Mouse (Mus musculus): ENCODE results near the gene Chd8. TPM values are rescaled to one million over a fixed set of nuclear protein-coding genes. Genes with fewer than 3 reads are reported as not detected.
A peak's percentile ranks its signal among the peaks of the same experiment; 100 is the strongest.
"Not testable (repeated sequence)": the region's sequence is repeated elsewhere in the genome, so short reads cannot be mapped to it uniquely, and the experiment has no call there.

The Chd8 gene
- 47.5 and 55.4 TPM in 2 replicates for polyA plus RNA-seq (2014; fragmentation: Nextera tagmentation; extraction: Ambion mirVana)

- Histone ChIP-seq H3K36me3 (replicated peaks; ENCODE audit: control insufficient read depth, insufficient read depth, low read depth, low read length) (no peaks in the 10 kb centered on the region; the same call in 1 of the 2 replicates), H3K4me1 (ENCODE audit: control insufficient read depth, insufficient read depth, low read length) (no peaks in the 10 kb centered on the region), H3K27me3 (ENCODE audit: control insufficient read depth, insufficient read depth, low read length) (no peaks in the 10 kb centered on the region), H3K4me3 (ENCODE audit: low read depth, low read length) (peak within 1 kb of the TSS; percentile 92), H3K9me3 (replicated peaks; ENCODE audit: control insufficient read depth, low read length) (no peaks in the 10 kb centered on the region), H3K9ac (replicated peaks; ENCODE audit: low read length) (peak within 1 kb of the TSS; percentile 93), H3K27ac (replicated peaks; ENCODE audit: low read depth, low read length) (peak within 1 kb of the TSS; percentile 78), H3K4me2 (ENCODE audit: low read depth, low read length) (peak within 1 kb of the TSS; percentile 52)
- WGBS = under 1% methylated on average over 54 of the region's 54 CpGs
- DNase-seq (ENCODE audit: low spot score) (peak; percentile 98), ATAC-seq (replicated peaks; ENCODE audit: insufficient number of reproducible peaks, low FRiP score, low TSS enrichment, low read depth) (peak; percentile 100)
These were observed at the start of gene Chd8 for GRCm38 (mm10) chr14:52257484-52258213. Gene Chd8 (minus strand): TSS chr14:52257780.

GRCm38 (mm10) chr14:52306100-52306499, 48.5 kb upstream of the Chd8 start:
- Histone ChIP-seq H3K9ac (replicated peaks; ENCODE audit: low read length) (no peak overlapping the region), H3K4me2 (ENCODE audit: low read depth, low read length) (no peak overlapping the region), H3K27ac (replicated peaks; ENCODE audit: low read depth, low read length) (no peak overlapping the region), H3K9me3 (replicated peaks; ENCODE audit: control insufficient read depth, low read length) (no peaks in the 10 kb centered on the region), H3K4me1 (ENCODE audit: control insufficient read depth, insufficient read depth, low read length) (no peaks in the 10 kb centered on the region), H3K36me3 (replicated peaks; ENCODE audit: control insufficient read depth, insufficient read depth, low read depth, low read length) (peaks cover 2% of the 10 kb centered on the region; the same call in 1 of the 2 replicates), H3K4me3 (ENCODE audit: low read depth, low read length) (no peak overlapping the region), H3K27me3 (ENCODE audit: control insufficient read depth, insufficient read depth, low read length) (no peaks in the 10 kb centered on the region)
- DNase-seq (ENCODE audit: low spot score) (no peak), ATAC-seq (replicated peaks; ENCODE audit: insufficient number of reproducible peaks, low FRiP score, low TSS enrichment, low read depth) (no peak)
- 91% methylated on average over 2 of the region's 2 CpGs for WGBS

- Histone ChIP-seq H3K4me1 (ENCODE audit: control insufficient read depth, insufficient read depth, low read length) (no peaks in the 10 kb centered on the region), H3K4me3 (ENCODE audit: low read depth, low read length) (peak within 1 kb of the TSS; percentile 72), H3K27me3 (ENCODE audit: control insufficient read depth, insufficient read depth, low read length) (no peaks in the 10 kb centered on the region), H3K27ac (replicated peaks; ENCODE audit: low read depth, low read length) (peak within 1 kb of the TSS; percentile 87), H3K36me3 (replicated peaks; ENCODE audit: control insufficient read depth, insufficient read depth, low read depth, low read length) (no peaks in the 10 kb centered on the region; the same call in 1 of the 2 replicates), H3K9ac (replicated peaks; ENCODE audit: low read length) (peak within 1 kb of the TSS; percentile 66), H3K9me3 (replicated peaks; ENCODE audit: control insufficient read depth, low read length) (no peaks in the 10 kb centered on the region), H3K4me2 (ENCODE audit: low read depth, low read length) (peak within 1 kb of the TSS; percentile 64)
- ATAC-seq (replicated peaks; ENCODE audit: insufficient number of reproducible peaks, low FRiP score, low TSS enrichment, low read depth) = peak; percentile 95
- DNase-seq (ENCODE audit: low spot score) = peak; percentile 96
- under 1% methylated on average over 46 of the region's 46 CpGs for WGBS
These were observed 47.2 kb upstream of the Chd8 start, which contains the start of gene Mettl3 for GRCm38 (mm10) chr14:52304644-52305271. Gene Mettl3 (minus strand): TSS chr14:52305128.

DNA sequence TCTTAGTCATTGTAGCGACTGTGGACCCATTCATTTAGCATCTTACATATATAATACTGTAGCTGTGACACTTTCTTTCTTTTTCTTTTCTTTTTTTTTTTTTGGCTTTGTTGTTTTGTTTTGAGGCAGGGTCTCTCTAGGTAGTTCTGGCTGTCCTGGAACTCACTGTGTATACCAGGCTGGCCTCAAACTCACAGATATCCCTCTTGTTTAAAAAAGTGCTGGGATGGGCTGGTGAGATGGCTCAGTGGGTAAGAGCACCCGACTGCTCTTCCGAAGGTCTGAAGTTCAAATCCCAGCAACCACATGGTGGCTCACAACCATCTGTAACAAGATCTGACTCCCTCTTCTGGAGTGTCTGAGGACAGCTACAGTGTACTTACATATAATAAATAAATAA, 45.9 kb upstream of the Chd8 start:
- H3K9ac ChIP-seq (replicated peaks; ENCODE audit: low read length); H3K36me3 ChIP-seq (replicated peaks; ENCODE audit: control insufficient read depth, insufficient read depth, low read depth, low read length); H3K27ac ChIP-seq (replicated peaks; ENCODE audit: low read depth, low read length); H3K4me2 ChIP-seq (ENCODE audit: low read depth, low read length); H3K4me1 ChIP-seq (ENCODE audit: control insufficient read depth, insufficient read depth, low read length); DNase-seq (ENCODE audit: low spot score); H3K9me3 ChIP-seq (replicated peaks; ENCODE audit: control insufficient read depth, low read length); H3K4me3 ChIP-seq (ENCODE audit: low read depth, low read length); ATAC-seq (replicated peaks; ENCODE audit: insufficient number of reproducible peaks, low FRiP score, low TSS enrichment, low read depth); H3K27me3 ChIP-seq (ENCODE audit: control insufficient read depth, insufficient read depth, low read length): not testable (repeated sequence)
- 91% methylated on average over 3 of the region's 3 CpGs for WGBS

DNA sequence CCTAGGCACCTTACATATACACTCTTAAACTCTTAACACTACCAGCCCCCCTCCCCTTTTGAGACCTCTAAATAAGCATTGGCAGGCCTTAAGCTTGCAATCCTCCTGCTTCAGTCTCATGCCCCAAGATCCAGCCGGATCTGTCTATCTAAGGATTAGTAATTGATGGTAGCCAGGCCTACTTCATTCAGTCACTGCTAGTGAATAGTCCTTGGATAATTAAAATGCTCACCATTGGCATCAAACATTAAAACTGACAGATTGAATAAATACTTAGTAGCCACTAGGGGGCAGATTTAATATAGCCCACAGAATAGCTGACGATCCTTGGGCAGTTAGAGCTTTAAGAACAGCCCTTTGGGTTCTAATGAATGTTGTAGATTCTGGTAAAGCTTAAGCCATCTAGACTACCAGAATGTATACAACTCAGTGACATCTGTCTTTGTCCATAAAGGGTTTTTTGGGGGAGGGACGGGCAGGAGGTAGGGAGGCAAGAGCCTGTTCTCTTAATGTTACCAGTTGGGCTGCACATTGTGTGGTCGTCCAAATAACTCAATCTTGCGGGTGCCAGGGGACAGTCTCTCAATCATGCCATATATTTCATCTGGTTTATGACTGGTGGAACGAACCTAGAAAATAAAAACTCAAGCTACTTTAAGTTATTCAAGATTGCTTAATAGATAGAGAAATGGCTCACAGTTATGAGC, 38.1 kb upstream of the Chd8 start:
- Histone ChIP-seq H3K9me3 (replicated peaks; ENCODE audit: control insufficient read depth, low read length) (no peaks in the 10 kb centered on the region), H3K9ac (replicated peaks; ENCODE audit: low read length) (no peak overlapping the region)

DNA sequence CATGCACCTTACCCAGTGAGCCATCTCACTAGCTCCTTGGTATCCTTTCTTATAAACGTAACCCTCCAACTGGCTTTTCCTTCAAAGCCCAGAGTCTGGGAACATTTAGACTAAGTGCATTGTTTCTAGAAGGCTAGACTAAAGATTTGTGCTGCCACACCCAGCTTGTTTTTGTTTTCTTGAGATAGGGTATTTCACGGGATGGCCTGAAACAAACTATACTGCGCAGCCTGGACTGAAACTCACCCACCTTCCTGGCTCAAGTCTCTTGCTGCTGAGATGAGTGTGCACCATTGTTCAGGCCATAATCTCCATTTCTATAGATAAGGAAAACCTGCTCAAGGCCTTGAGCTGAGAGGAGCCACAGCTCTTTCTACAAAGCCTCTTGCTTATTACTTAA, 26.6 kb upstream of the Chd8 start:
- peaks cover 8% of the 10 kb centered on the region for H3K36me3 ChIP-seq (replicated peaks; ENCODE audit: control insufficient read depth, insufficient read depth, low read depth, low read length)
- no peak overlapping the region for H3K4me3 ChIP-seq (ENCODE audit: low read depth, low read length)
- no peak for ATAC-seq (replicated peaks; ENCODE audit: insufficient number of reproducible peaks, low FRiP score, low TSS enrichment, low read depth)
- H3K27ac ChIP-seq (replicated peaks; ENCODE audit: low read depth, low read length) = no peak overlapping the region
- no peaks in the 10 kb centered on the region for H3K27me3 ChIP-seq (ENCODE audit: control insufficient read depth, insufficient read depth, low read length)
- H3K9ac ChIP-seq (replicated peaks; ENCODE audit: low read length) = no peak overlapping the region
- no peaks in the 10 kb centered on the region for H3K4me1 ChIP-seq (ENCODE audit: control insufficient read depth, insufficient read depth, low read length)
- 87% methylated on average over 3 of the region's 3 CpGs for WGBS
- no peak overlapping the region for H3K4me2 ChIP-seq (ENCODE audit: low read depth, low read length)
- DNase-seq (ENCODE audit: low spot score) = no peak
- no peaks in the 10 kb centered on the region for H3K9me3 ChIP-seq (replicated peaks; ENCODE audit: control insufficient read depth, low read length)

More for the DNA sequence above, 38.1 kb upstream of the Chd8 start:
- no peak overlapping the region for H3K4me2 ChIP-seq (ENCODE audit: low read depth, low read length)
- no peaks in the 10 kb centered on the region for H3K4me1 ChIP-seq (ENCODE audit: control insufficient read depth, insufficient read depth, low read length)
- no peak overlapping the region for H3K4me3 ChIP-seq (ENCODE audit: low read depth, low read length)
- peak; percentile 63 for DNase-seq (ENCODE audit: low spot score)
- H3K36me3 ChIP-seq (replicated peaks; ENCODE audit: control insufficient read depth, insufficient read depth, low read depth, low read length) = peaks cover 4% of the 10 kb centered on the region
- H3K27ac ChIP-seq (replicated peaks; ENCODE audit: low read depth, low read length) = no peak overlapping the region
- 74% methylated on average over 6 of the region's 6 CpGs for WGBS
- ATAC-seq (replicated peaks; ENCODE audit: insufficient number of reproducible peaks, low FRiP score, low TSS enrichment, low read depth) = peak; percentile 42; the same call in 1 of the 2 replicates
- no peaks in the 10 kb centered on the region for H3K27me3 ChIP-seq (ENCODE audit: control insufficient read depth, insufficient read depth, low read length)

GRCm38 (mm10) chr14:52283629-52284028, 26.0 kb upstream of the Chd8 start:
- WGBS = 90% methylated on average over 5 of the region's 5 CpGs
- Histone ChIP-seq H3K27ac (replicated peaks; ENCODE audit: low read depth, low read length) (no peak overlapping the region), H3K9me3 (replicated peaks; ENCODE audit: control insufficient read depth, low read length) (no peaks in the 10 kb centered on the region), H3K27me3 (ENCODE audit: control insufficient read depth, insufficient read depth, low read length) (no peaks in the 10 kb centered on the region), H3K4me2 (ENCODE audit: low read depth, low read length) (no peak overlapping the region), H3K9ac (replicated peaks; ENCODE audit: low read length) (no peak overlapping the region), H3K4me3 (ENCODE audit: low read depth, low read length) (no peak overlapping the region), H3K4me1 (ENCODE audit: control insufficient read depth, insufficient read depth, low read length) (no peaks in the 10 kb centered on the region), H3K36me3 (replicated peaks; ENCODE audit: control insufficient read depth, insufficient read depth, low read depth, low read length) (peaks cover 8% of the 10 kb centered on the region)
- no peak for DNase-seq (ENCODE audit: low spot score)
- no peak for ATAC-seq (replicated peaks; ENCODE audit: insufficient number of reproducible peaks, low FRiP score, low TSS enrichment, low read depth)
